Mouse (Mus musculus): ENCODE data around the gene Hamp.

- no peak for TF ChIP-seq CTCF (IDR thresholded peaks at IDR 0.05; ENCODE audit: low read depth, low read length)
- no peak for TF ChIP-seq GATA1 (IDR thresholded peaks at IDR 0.05; ENCODE audit: borderline replicate concordance, low read length)
- no peak for TF ChIP-seq POLR2AphosphoS5 (IDR thresholded peaks at IDR 0.05; ENCODE audit: insufficient replicate concordance, low read depth, low read length)
- TF ChIP-seq GATA2 (IDR thresholded peaks at IDR 0.05; ENCODE audit: borderline replicate concordance, low read depth, low read length), result no peak
- TF ChIP-seq TAL1 (conservative IDR thresholded peaks at IDR 0.05; ENCODE audit: low read depth, low read length), result no peak
These were observed 34.8 kb downstream of the Hamp start for GRCm38 (mm10) chr7:30908992-30909431.
